Mouse (Mus musculus) heart, postnatal 36 days (tissue): ENCODE results near the gene Gm1043. TPM values are rescaled to one million over a fixed set of nuclear protein-coding genes. Genes with fewer than 3 reads are reported as not detected.

Experiments
- DNase-seq, 2 experiments: peaks; one replicate each; pipeline ENCODE4 v3.0.0; 2021 to 2022
- intact Hi-C: fragments of 180-260 bp; cut with DNase I; formaldehyde crosslinking; loops from one replicate; pipeline ENCODE4 v1.15.1; 2025
- total RNA-seq, 2 experiments: library from RNA; stranded (reverse); gene quantifications; 2 replicates each; pipeline ENCODE4 v1.2.3; 2021

Gm1043 gene
- total RNA-seq, 2 experiments from 2014 or later: not detected

- DNase-seq: no peak
- intact Hi-C loops: no loop called here
These were observed 22.4 kb downstream of the Gm1043 start for GRCm38 (mm10) chr5:37107611-37108010.

GRCm38 (mm10) chr5:37109280-37109849 lies 24.2 kb downstream of the Gm1043 start:
- DNase-seq: peak; percentile 25 to 57
- intact Hi-C loops: loop anchor here (1.0 kb wide), 1 partner anchor 160 kb away; no protein-coding TSS in a partner anchor

GRCm38 (mm10) chr5:37112389-37112788 lies 27.2 kb downstream of the Gm1043 start:
- DNase-seq: no peak
- intact Hi-C loops: no loop called here

- intact Hi-C loops: no loop called here
These were observed 32.0 kb downstream of the Gm1043 start for GRCm38 (mm10) chr5:37117126-37117525.

GRCm38 (mm10) chr5:37118242-37118641 lies 33.1 kb downstream of the Gm1043 start:
- intact Hi-C loops: no loop called here
- no peak for DNase-seq

More at GRCm38 (mm10) chr5:37117126-37117525, 32.0 kb downstream of the Gm1043 start:
- no peak for DNase-seq

- intact Hi-C loops: no loop called here
These were observed 36.1 kb downstream of the Gm1043 start for GRCm38 (mm10) chr5:37121186-37121680.

GRCm38 (mm10) chr5:37131841-37132240 lies 46.7 kb downstream of the Gm1043 start:
- intact Hi-C loops: no loop called here
- no peak for DNase-seq

More at GRCm38 (mm10) chr5:37121186-37121680, 36.1 kb downstream of the Gm1043 start:
- no peak for DNase-seq

GRCm38 (mm10) chr5:37141745-37142144 lies 56.6 kb downstream of the Gm1043 start:
- intact Hi-C loops: no loop called here
- DNase-seq: no peak

GRCm38 (mm10) chr5:37147536-37147935 lies 62.4 kb downstream of the Gm1043 start:
- DNase-seq: peak; percentile 13 to 33
- intact Hi-C loops: loop anchor here (5.0 kb wide), 1 partner anchor 140 kb away; no protein-coding TSS in a partner anchor

- DNase-seq: no peak
- intact Hi-C loops: no loop called here
These were observed 65.5 kb downstream of the Gm1043 start for GRCm38 (mm10) chr5:37150650-37151049.

- intact Hi-C loops: no loop called here
- no peak for DNase-seq
These were observed 69.3 kb downstream of the Gm1043 start for GRCm38 (mm10) chr5:37154472-37154871.

GRCm38 (mm10) chr5:37158408-37158807 lies 73.2 kb downstream of the Gm1043 start:
- no peak for DNase-seq
- intact Hi-C loops: no loop called here

GRCm38 (mm10) chr5:37162871-37163781 lies 78.0 kb downstream of the Gm1043 start:
- intact Hi-C loops: no loop called here
- peak; percentile 4 to 20 for DNase-seq

- DNase-seq: no peak
- intact Hi-C loops: no loop called here
These were observed 91.3 kb downstream of the Gm1043 start for GRCm38 (mm10) chr5:37176466-37176865.

GRCm38 (mm10) chr5:37177061-37177460 lies 91.9 kb downstream of the Gm1043 start:
- DNase-seq: no peak
- intact Hi-C loops: no loop called here

- intact Hi-C loops: no loop called here
- no peak for DNase-seq
These were observed 93.6 kb downstream of the Gm1043 start for GRCm38 (mm10) chr5:37178811-37179210.

- intact Hi-C loops: no loop called here
- no peak for DNase-seq
These were observed 94.7 kb downstream of the Gm1043 start for GRCm38 (mm10) chr5:37179872-37180271.

- intact Hi-C loops: no loop called here
These were observed 95.5 kb downstream of the Gm1043 start for GRCm38 (mm10) chr5:37180624-37181023.

GRCm38 (mm10) chr5:37184605-37185004 lies 99.4 kb downstream of the Gm1043 start:
- intact Hi-C loops: no loop called here
- DNase-seq: no peak

More at GRCm38 (mm10) chr5:37180624-37181023, 95.5 kb downstream of the Gm1043 start:
- no peak for DNase-seq

GRCm38 (mm10) chr5:37190378-37190777 lies 105.2 kb downstream of the Gm1043 start:
- intact Hi-C loops: no loop called here
- no peak for DNase-seq

- intact Hi-C loops: no loop called here
- DNase-seq: no peak
These were observed 111.0 kb downstream of the Gm1043 start for GRCm38 (mm10) chr5:37196196-37196595.
